Mouse (Mus musculus): Measurements from ENCODE around the gene Man1a. TPM values are rescaled to one million over a fixed set of nuclear protein-coding genes. Genes with fewer than 3 reads are reported as not detected.

Gene Man1a
- polyA plus RNA-seq, 1 experiment from 2014 or later, result 3.3 TPM

DNA sequence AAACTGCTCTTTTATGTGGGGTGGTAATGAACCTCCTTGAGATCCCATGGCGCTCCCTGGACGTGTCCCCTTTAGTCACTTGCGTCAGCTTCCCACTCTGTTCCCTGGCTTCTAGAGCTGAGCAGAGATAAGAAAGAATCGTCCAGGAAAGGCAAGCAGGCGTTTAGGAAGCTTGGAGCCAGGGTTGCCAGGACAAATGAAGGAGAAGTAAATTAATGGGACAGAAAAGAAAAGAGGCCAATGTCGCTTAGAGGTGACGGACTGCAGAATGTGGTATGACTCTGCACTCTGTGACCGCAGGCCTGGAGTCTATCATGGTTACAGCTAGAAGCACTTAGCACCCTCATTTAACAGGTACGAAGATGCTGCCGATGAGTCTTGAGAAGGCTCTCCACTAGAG, 37.7 kb downstream of the Man1a start:
- Histone ChIP-seq H3K4me2 (ENCODE audit: low read depth, severe bottlenecking) (no peak overlapping the region), H3K27me3 (ENCODE audit: control insufficient read depth, insufficient read depth, low read length) (no peaks in the 10 kb centered on the region), H3K9ac (ENCODE audit: low read length) (no peak overlapping the region), H3K27ac (replicated peaks; ENCODE audit: low read depth, low read length) (no peak overlapping the region), H3K36me3 (ENCODE audit: control insufficient read depth, insufficient read depth, low read length) (no peaks in the 10 kb centered on the region), H3K9me3 (ENCODE audit: control insufficient read depth, low read length) (no peaks in the 10 kb centered on the region), H3K4me1 (ENCODE audit: control insufficient read depth, insufficient read depth, low read length) (no peaks in the 10 kb centered on the region), H3K4me3 (ENCODE audit: low read depth, low read length) (no peak overlapping the region)
- 70% methylated on average over 10 of the region's 10 CpGs for WGBS
- ATAC-seq (ENCODE audit: insufficient number of reproducible peaks, low FRiP score, low TSS enrichment, low read depth), result no peak
- DNase-seq (ENCODE audit: low spot score), result no peak

DNA sequence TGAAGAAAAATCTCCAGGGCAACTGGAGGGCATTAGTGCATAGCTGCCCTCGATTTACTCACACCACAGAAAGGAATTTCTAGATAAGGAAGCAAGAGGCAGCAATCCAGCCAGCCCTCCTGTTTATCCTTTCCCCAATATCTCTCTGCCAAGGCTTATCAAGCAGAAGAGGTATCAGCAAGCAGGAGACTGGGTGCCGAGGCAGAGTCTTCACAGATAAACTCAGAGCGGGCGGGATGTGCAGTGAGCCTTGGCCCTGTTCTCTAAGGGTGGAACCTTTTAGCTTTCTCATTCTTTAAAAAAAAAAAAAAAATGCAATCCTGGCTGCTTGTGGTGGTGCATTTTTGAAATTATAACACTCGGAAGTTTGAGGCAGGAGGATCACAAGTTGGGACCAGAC, 38.2 kb downstream of the Man1a start:
- Histone ChIP-seq H3K36me3 (ENCODE audit: control insufficient read depth, insufficient read depth, low read length) (no peaks in the 10 kb centered on the region), H3K9me3 (ENCODE audit: control insufficient read depth, low read length) (no peaks in the 10 kb centered on the region), H3K4me1 (ENCODE audit: control insufficient read depth, insufficient read depth, low read length) (no peaks in the 10 kb centered on the region), H3K27ac (replicated peaks; ENCODE audit: low read depth, low read length) (no peak overlapping the region), H3K27me3 (ENCODE audit: control insufficient read depth, insufficient read depth, low read length) (no peaks in the 10 kb centered on the region), H3K4me3 (ENCODE audit: low read depth, low read length) (no peak overlapping the region), H3K9ac (ENCODE audit: low read length) (no peak overlapping the region), H3K4me2 (ENCODE audit: low read depth, severe bottlenecking) (no peak overlapping the region)
- 79% methylated on average over 5 of the region's 5 CpGs for WGBS
- ATAC-seq (ENCODE audit: insufficient number of reproducible peaks, low FRiP score, low TSS enrichment, low read depth) (no peak), DNase-seq (ENCODE audit: low spot score) (no peak)

DNA sequence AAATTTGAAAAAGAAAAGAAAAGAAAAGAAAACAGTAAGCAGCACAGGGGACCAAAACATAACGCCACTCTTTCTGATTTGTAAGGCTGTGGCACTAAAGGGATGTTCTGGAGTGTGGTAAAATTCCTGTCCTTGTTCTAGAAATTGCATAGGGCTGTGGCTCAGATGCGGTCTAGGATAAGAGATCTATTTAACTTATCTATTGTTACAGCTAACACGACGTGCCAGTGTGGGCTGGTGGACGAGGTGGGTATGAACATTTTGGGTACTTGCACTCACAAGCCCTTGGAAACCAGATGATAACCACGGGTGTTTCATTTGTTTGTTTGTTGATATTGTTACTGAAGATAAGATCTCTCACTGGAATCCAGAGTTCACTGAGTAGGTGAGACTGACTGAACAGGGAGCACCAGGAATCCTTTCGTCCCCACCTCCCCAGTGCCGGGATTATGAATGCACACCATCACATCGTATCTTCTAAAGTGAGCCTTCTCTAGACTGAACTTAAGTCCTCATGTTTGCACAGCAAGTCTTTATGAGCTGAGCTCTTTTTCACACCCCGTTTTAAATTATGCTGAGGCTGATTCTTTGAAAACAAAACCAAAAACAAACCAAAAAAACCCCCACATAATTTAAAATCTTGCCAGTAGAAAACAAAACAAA, 38.9 kb downstream of the Man1a start:
- Histone ChIP-seq H3K9ac (ENCODE audit: low read length) (no peak overlapping the region), H3K4me3 (ENCODE audit: low read depth, low read length) (no peak overlapping the region), H3K27ac (replicated peaks; ENCODE audit: low read depth, low read length) (no peak overlapping the region), H3K4me2 (ENCODE audit: low read depth, severe bottlenecking) (no peak overlapping the region), H3K27me3 (ENCODE audit: control insufficient read depth, insufficient read depth, low read length) (no peaks in the 10 kb centered on the region), H3K9me3 (ENCODE audit: control insufficient read depth, low read length) (no peaks in the 10 kb centered on the region), H3K36me3 (ENCODE audit: control insufficient read depth, insufficient read depth, low read length) (no peaks in the 10 kb centered on the region), H3K4me1 (ENCODE audit: control insufficient read depth, insufficient read depth, low read length) (no peaks in the 10 kb centered on the region)
- no peak for DNase-seq (ENCODE audit: low spot score)
- WGBS, result 84% methylated on average over 10 of the region's 10 CpGs
- ATAC-seq (ENCODE audit: insufficient number of reproducible peaks, low FRiP score, low TSS enrichment, low read depth), result no peak

DNA sequence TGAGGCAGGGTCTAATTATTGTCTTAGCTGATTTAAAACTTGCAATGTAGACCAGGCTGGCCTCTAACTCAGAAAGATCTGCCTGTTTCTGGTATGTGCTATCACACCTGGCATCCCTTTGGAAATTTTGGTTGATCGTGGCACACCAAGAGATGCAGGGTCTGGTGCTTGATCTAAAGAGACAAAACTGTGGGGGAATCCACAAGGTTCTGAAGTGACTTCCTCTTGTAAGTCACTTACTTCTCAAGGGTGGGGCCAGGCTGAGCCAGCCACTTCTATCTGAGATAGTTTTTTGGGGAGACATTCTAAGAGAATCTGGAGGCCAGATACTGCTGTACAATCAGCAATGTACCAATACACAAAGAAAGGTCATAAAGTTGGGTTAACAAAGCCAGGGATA, 40.8 kb downstream of the Man1a start:
- H3K4me1 ChIP-seq (ENCODE audit: control insufficient read depth, insufficient read depth, low read length), result no peaks in the 10 kb centered on the region
- WGBS, result 91% methylated on average over 1 of the region's 1 CpGs
- H3K27ac ChIP-seq (replicated peaks; ENCODE audit: low read depth, low read length), result no peak overlapping the region
- H3K36me3 ChIP-seq (ENCODE audit: control insufficient read depth, insufficient read depth, low read length), result no peaks in the 10 kb centered on the region
- ATAC-seq (ENCODE audit: insufficient number of reproducible peaks, low FRiP score, low TSS enrichment, low read depth), result no peak
- H3K9ac ChIP-seq (ENCODE audit: low read length), result no peak overlapping the region
- no peak for DNase-seq (ENCODE audit: low spot score)
- H3K9me3 ChIP-seq (ENCODE audit: control insufficient read depth, low read length), result no peaks in the 10 kb centered on the region
- H3K4me2 ChIP-seq (ENCODE audit: low read depth, severe bottlenecking), result no peak overlapping the region
- H3K27me3 ChIP-seq (ENCODE audit: control insufficient read depth, insufficient read depth, low read length), result no peaks in the 10 kb centered on the region
- H3K4me3 ChIP-seq (ENCODE audit: low read depth, low read length), result no peak overlapping the region

DNA sequence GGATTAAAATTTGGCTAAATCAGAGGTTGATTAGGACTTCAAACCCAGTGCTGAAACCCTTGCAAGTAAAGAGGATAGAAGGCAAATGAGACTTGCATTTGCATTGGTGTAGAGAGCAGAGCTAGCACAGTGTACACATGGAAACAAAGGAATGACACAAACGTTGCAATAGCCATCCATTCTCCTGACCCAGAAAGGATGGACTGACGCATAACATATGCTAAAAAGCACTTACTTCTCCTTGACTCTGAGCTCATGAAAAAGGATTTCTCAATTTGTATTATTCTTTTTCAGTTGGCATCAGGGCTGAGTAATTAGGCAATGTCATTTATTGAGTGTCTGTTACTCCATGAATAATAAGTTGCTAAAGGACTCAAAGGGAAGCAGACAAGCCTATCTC, 41.6 kb downstream of the Man1a start:
- no peaks in the 10 kb centered on the region for H3K27me3 ChIP-seq (ENCODE audit: control insufficient read depth, insufficient read depth, low read length)
- no peak overlapping the region for H3K4me3 ChIP-seq (ENCODE audit: low read depth, low read length)
- 71% methylated on average over 2 of the region's 2 CpGs for WGBS
- DNase-seq (ENCODE audit: low spot score) (no peak), ATAC-seq (ENCODE audit: insufficient number of reproducible peaks, low FRiP score, low TSS enrichment, low read depth) (no peak)
- H3K4me2 ChIP-seq (ENCODE audit: low read depth, severe bottlenecking), result no peak overlapping the region
- no peaks in the 10 kb centered on the region for H3K36me3 ChIP-seq (ENCODE audit: control insufficient read depth, insufficient read depth, low read length)
- no peaks in the 10 kb centered on the region for H3K4me1 ChIP-seq (ENCODE audit: control insufficient read depth, insufficient read depth, low read length)
- no peaks in the 10 kb centered on the region for H3K9me3 ChIP-seq (ENCODE audit: control insufficient read depth, low read length)
- no peak overlapping the region for H3K27ac ChIP-seq (replicated peaks; ENCODE audit: low read depth, low read length)
- no peak overlapping the region for H3K9ac ChIP-seq (ENCODE audit: low read length)

DNA sequence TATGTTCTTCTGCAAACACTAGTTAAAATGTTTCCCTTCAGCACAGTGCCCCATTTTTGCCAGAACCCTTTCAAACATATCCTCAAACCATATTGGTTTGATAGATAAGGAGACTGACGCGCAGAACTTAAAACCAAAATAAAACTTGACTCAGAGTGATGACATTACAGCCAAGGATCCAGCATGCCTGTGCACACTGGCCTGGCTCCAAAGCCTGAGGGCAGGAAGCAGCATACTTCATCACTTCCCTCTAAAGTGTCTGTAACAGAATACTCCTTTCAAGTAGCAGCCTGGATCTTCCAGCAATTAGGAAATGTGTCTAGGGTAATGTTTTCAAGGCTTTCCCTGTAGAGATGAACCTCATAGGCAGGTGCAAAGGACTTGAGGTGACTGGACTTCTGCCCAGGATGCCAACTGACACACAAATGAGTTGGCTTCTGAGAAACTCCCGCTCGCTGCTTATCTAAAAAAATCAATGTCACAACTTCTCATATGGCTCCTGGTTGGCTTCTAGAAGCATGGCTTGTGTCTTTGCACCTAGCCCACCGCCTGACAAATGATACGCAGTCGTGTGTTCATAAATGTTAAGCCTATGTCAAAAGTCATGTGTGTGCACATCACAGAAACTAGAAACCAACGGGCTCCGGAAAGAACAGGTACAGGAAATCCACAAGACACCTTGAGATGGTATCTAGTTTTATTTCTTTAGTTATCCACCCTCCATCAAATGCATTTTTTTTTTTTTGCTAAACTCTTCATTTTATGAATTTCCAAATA, 43.9 kb downstream of the Man1a start:
- no peaks in the 10 kb centered on the region for H3K27me3 ChIP-seq (ENCODE audit: control insufficient read depth, insufficient read depth, low read length)
- H3K4me1 ChIP-seq (ENCODE audit: control insufficient read depth, insufficient read depth, low read length), result no peaks in the 10 kb centered on the region
- no peaks in the 10 kb centered on the region for H3K9me3 ChIP-seq (ENCODE audit: control insufficient read depth, low read length)
- H3K4me2 ChIP-seq (ENCODE audit: low read depth, severe bottlenecking), result no peak overlapping the region
- DNase-seq (ENCODE audit: low spot score), result no peak
- WGBS, result 92% methylated on average over 9 of the region's 9 CpGs
- H3K36me3 ChIP-seq (ENCODE audit: control insufficient read depth, insufficient read depth, low read length), result no peaks in the 10 kb centered on the region
- no peak overlapping the region for H3K4me3 ChIP-seq (ENCODE audit: low read depth, low read length)
- ATAC-seq (ENCODE audit: insufficient number of reproducible peaks, low FRiP score, low TSS enrichment, low read depth), result no peak
- H3K27ac ChIP-seq (replicated peaks; ENCODE audit: low read depth, low read length), result no peak overlapping the region
- H3K9ac ChIP-seq (ENCODE audit: low read length), result no peak overlapping the region

DNA sequence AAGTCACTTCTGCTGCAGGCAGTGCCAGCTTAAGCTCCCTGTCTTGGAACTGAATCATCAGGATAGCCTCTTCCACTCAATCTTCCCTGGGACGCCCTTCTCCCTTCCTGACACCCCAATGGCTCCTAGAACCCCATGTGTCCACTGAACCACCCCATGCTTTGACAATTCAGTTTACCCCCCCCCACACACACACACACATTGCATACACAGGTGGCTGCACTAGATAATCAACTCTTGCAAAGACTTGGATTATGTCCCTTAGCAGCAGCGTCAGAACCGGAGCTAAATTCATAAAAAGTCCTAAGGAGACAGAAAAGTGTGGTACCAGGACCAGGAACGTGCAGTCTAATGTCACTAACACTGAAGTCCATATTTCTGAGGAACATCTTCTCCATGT, 47.5 kb downstream of the Man1a start:
- H3K4me1 ChIP-seq (ENCODE audit: control insufficient read depth, insufficient read depth, low read length), result no peaks in the 10 kb centered on the region
- H3K36me3 ChIP-seq (ENCODE audit: control insufficient read depth, insufficient read depth, low read length), result no peaks in the 10 kb centered on the region
- no peak overlapping the region for H3K9ac ChIP-seq (ENCODE audit: low read length)
- no peak overlapping the region for H3K27ac ChIP-seq (replicated peaks; ENCODE audit: low read depth, low read length)
- no peak overlapping the region for H3K4me3 ChIP-seq (ENCODE audit: low read depth, low read length)
- WGBS, result 89% methylated on average over 4 of the region's 4 CpGs
- no peak overlapping the region for H3K4me2 ChIP-seq (ENCODE audit: low read depth, severe bottlenecking)
- H3K9me3 ChIP-seq (ENCODE audit: control insufficient read depth, low read length), result no peaks in the 10 kb centered on the region
- DNase-seq (ENCODE audit: low spot score) (no peak), ATAC-seq (ENCODE audit: insufficient number of reproducible peaks, low FRiP score, low TSS enrichment, low read depth) (no peak)
- H3K27me3 ChIP-seq (ENCODE audit: control insufficient read depth, insufficient read depth, low read length), result no peaks in the 10 kb centered on the region

DNA sequence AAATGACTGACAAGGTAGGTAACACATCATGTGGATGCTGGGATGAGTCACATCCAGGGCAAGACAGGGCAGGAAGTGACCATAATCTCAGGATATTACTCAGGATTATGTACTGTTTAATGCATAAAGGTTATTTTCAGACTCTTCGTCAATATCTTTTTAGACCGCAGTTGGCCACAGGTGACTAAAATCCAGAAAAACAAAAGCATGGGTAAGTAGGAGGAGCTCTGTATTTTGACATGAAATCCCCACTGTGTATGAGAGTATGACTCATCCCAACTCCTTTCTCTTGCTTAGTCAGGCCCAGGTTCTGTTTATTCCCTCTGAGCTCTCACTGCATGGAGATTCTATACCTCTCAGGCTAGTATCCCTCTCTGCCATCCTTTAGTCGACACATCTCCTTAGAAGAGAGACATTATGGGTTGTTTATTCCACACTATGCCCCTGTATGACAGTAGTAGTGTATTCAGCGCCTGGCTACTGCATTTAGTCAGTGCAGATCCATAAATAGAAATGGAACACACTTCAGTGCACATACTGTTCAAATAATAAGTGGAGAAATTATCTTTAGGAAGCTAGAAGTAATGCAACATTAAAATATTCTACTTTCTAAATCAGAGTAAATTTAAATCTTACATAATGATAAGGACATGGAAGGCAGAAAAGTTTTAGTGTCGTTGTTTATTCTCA, 49.5 kb downstream of the Man1a start:
- H3K4me1 ChIP-seq (ENCODE audit: control insufficient read depth, insufficient read depth, low read length), result no peaks in the 10 kb centered on the region
- no peaks in the 10 kb centered on the region for H3K36me3 ChIP-seq (ENCODE audit: control insufficient read depth, insufficient read depth, low read length)
- no peak overlapping the region for H3K27ac ChIP-seq (replicated peaks; ENCODE audit: low read depth, low read length)
- no peak for DNase-seq (ENCODE audit: low spot score)
- WGBS, result 90% methylated on average over 5 of the region's 5 CpGs
- H3K4me2 ChIP-seq (ENCODE audit: low read depth, severe bottlenecking), result no peak overlapping the region
- no peaks in the 10 kb centered on the region for H3K27me3 ChIP-seq (ENCODE audit: control insufficient read depth, insufficient read depth, low read length)
- ATAC-seq (ENCODE audit: insufficient number of reproducible peaks, low FRiP score, low TSS enrichment, low read depth), result no peak
- no peak overlapping the region for H3K9ac ChIP-seq (ENCODE audit: low read length)
- H3K9me3 ChIP-seq (ENCODE audit: control insufficient read depth, low read length), result no peaks in the 10 kb centered on the region
- H3K4me3 ChIP-seq (ENCODE audit: low read depth, low read length), result no peak overlapping the region

Measured in limb, embryonic 11.5 days (tissue).